Mouse (Mus musculus): ENCODE measurements around the gene Sez6l. TPM values are rescaled to one million over a fixed set of nuclear protein-coding genes. Genes with fewer than 3 reads are reported as not detected.

Sez6l gene
- under 1 TPM in 1 of 2 experiments, not detected in 1; 0.43 TPM for polyA plus RNA-seq (2017; shearing (Covaris generic))

DNA sequence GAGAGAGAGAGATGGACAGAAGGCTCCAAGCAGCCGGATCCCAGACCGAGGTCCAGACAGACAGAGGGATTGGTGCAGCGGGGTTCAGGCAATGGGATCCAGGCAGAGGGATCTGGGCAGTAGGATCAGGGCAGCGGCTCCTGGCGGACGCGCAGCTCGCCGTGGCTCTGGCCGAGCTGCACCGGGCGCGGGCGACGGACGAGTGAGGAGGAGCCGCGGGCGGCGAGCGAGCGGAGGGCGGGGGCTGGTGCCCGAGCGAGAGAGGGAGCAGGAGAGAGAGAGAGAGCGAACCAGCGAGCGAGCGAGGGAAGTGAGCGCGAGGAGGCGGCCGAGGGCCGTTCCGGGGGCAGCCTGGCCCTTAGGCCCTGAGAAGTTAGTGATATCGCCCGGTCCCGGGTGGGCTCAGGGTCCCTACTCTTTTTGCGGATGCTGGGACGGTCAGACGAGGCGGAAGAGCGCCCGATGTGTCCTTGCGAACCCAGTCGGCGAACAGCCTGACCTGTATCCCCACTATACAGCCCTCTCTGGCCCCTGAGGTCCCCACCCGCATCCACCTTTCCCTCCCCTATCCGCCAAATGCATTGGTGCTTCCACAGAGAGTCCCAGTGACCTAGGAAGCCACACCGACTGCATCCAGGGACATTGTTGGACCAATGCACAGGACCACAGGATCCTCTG, at the start of gene Sez6l:
Gene Sez6l (minus strand): TSS at position 193 of the 678 bp plus-strand sequence.

DNA sequence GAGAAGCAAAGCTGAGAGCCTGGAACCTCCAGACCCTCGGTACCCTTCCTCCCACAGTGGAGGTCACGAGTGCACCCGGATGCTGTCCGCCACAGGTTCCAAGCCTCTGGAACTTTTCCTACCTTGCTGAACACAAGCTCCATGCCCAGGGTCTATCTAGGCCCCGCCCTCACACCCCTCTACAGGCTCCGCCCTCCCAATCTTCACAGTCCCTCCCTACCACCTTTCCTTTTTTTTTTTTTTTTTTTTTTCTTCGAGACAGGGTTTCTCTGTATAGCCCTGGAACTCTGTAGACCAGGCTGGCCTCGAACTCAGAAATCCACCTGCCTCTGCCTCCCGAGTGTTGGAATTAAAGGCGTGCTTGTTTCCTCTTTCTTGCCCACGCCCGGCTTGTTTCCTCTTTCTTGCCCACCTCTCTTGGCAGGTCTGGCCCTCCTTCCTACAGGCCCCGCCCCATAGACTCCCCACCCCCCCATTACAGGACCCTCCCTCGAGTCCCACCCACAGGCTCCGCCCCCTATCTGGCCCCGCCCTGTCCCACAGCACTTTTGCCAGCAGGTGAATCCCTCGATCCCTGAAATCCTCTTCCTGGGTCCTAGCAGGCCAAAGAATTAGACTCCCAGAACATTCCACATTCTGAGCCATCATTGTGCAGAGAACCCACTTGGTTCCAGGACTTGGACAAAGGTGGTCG, 128.1 kb downstream of the Sez6l start, which contains the start of gene Gm6588:
Gene Gm6588 (plus strand): TSS at position 680 of the 694 bp plus-strand sequence.

DNA sequence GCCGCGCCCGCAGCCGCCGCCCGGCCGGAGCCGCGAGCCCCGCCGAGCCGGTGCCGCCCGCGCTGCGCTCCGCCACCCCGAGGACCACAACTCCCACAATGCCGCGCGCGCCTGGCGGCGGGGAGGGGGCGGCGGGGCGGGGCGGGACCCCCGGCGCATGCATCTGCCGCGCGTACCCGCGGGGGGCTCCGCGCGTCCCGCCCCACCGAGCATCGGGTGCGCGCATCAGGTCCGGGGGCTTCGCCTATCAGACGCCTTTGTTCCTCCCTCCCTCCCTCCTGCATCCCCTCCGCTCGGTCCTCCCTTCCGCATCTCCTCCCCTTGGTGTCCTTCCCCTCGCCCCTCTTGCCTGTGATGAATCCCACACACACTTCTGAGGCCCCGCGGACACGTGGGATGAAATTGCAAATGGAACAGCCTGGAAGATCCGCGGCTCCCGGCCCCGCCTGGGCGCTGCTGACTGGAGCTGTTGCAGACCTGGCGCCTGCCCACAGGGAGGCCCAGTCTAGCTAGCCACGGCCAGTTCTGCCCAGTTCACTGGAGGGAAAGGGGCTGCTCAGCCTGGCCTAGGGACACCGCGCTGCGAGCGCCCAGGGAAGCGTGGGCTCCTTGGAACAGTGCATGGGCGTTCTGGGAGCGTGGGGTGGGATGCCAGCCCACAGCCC, 182.1 kb downstream of the Sez6l start, which contains the start of gene Asphd2:
Gene Asphd2 (minus strand): TSS at position 88 of the 665 bp plus-strand sequence.

Other genes starting within 250 kb of the Sez6l start
- gene Srrd, start 234.1 kb downstream of the Sez6l start, polyA plus RNA-seq (2017; shearing (Covaris generic)) = 10 to 100 TPM; 34.0 to 44.1 TPM
- 10 to 100 TPM; 21.4 to 22.5 TPM for gene Hps4, start 234.1 kb downstream of the Sez6l start, polyA plus RNA-seq (2017; shearing (Covaris generic))
- gene Gm6583, start 221.2 kb downstream of the Sez6l start, polyA plus RNA-seq (2017; shearing (Covaris generic)) = 1 to 10 TPM in 1 of 2 experiments, under 1 TPM in 1; 0.61 to 2.4 TPM
- gene Asphd2, start 182.3 kb downstream of the Sez6l start, polyA plus RNA-seq (2017; shearing (Covaris generic)) = 1 to 10 TPM in 1 of 2 experiments, under 1 TPM in 1; 0.38 to 1.1 TPM
- gene Gm6588, start 127.8 kb downstream of the Sez6l start, polyA plus RNA-seq (2017; shearing (Covaris generic)) = 1 to 10 TPM in 1 of 2 experiments, under 1 TPM in 1; 0.10 to 1.4 TPM